Mouse (Mus musculus) embryonic facial prominence, embryonic 11.5 days (tissue): ENCODE measurements at regions not wholly inside any gene's neighbourhood (a gene's known extent, or its start where the extent isn't known, plus 50 kb on each side); places are given as distances from the start of the nearest gene placed in this dataset.
A peak's percentile ranks its signal among the peaks of the same experiment; 100 is the strongest.

Experiments used
- ATAC-seq: fragments of 200-750 bp; cut with Nextera tagmentation; replicated peaks from 2 replicates; pipeline ENCODE4 v1.8.0; 2017; ENCODE audit warnings: low read depth; ENCODE audit not compliant: insufficient number of reproducible peaks, low FRiP score, low TSS enrichment
- DNase-seq: peaks from one replicate; pipeline ENCODE4 v3.0.0-alpha.2; 2015; ENCODE audit warnings: low spot score
- H3K27ac ChIP-seq: fragments of 300-500 bp; sonication (generic); replicated peaks from 2 replicates; pipeline ENCODE4 v1.5.1; 2014; ENCODE audit warnings: mild to moderate bottlenecking, low read depth, low read length, control low read depth
- H3K27me3 ChIP-seq: fragments of 300-500 bp; sonication (generic); 2 replicates; pipeline ENCODE4 v1.6.1; 2014; ENCODE audit warnings: mild to moderate bottlenecking, low read length, moderate library complexity, mixed read lengths; ENCODE audit not compliant: control insufficient read depth, insufficient read depth
- H3K36me3 ChIP-seq: fragments of 300-500 bp; sonication (generic); replicated peaks from 2 replicates; pipeline ENCODE4 v1.6.1; 2014; ENCODE audit warnings: low read depth, mild to moderate bottlenecking, low read length, moderate library complexity, mixed read lengths; ENCODE audit not compliant: control insufficient read depth, insufficient read depth
- H3K4me1 ChIP-seq: fragments of 300-500 bp; sonication (generic); 2 replicates; pipeline ENCODE4 v1.6.1; 2014; ENCODE audit warnings: low read length, mixed read lengths; ENCODE audit not compliant: control insufficient read depth, insufficient read depth
- H3K4me2 ChIP-seq: fragments of 300-500 bp; sonication (generic); 2 replicates; pipeline ENCODE4 v1.6.1; 2014; ENCODE audit warnings: low read depth, mild to moderate bottlenecking, control low read depth, low read length, moderate library complexity
- H3K4me3 ChIP-seq: fragments of 300-500 bp; sonication (generic); 2 replicates; pipeline ENCODE4 v1.5.1; 2014; ENCODE audit warnings: low read depth, low read length, control low read depth
- H3K9ac ChIP-seq: fragments of 300-500 bp; sonication (generic); replicated peaks from 2 replicates; pipeline ENCODE4 v1.6.1; 2014; ENCODE audit warnings: mild to moderate bottlenecking, control low read depth, low read length
- H3K9me3 ChIP-seq: fragments of 300-500 bp; sonication (generic); replicated peaks from 2 replicates; pipeline ENCODE4 v1.6.1; 2016; ENCODE audit warnings: mild to moderate bottlenecking, low read length, inconsistent platforms, mixed read lengths; ENCODE audit not compliant: control insufficient read depth
- WGBS: fragments of 180-500 bp; shearing (Covaris S2); extraction: QIAGEN DNeasy Blood & Tissue Kit; methylation state at CpG from one replicate; pipeline ENCODE4 v1.1.7; 2014; 5-methylcytosine and 5-hydroxymethylcytosine counted together

DNA sequence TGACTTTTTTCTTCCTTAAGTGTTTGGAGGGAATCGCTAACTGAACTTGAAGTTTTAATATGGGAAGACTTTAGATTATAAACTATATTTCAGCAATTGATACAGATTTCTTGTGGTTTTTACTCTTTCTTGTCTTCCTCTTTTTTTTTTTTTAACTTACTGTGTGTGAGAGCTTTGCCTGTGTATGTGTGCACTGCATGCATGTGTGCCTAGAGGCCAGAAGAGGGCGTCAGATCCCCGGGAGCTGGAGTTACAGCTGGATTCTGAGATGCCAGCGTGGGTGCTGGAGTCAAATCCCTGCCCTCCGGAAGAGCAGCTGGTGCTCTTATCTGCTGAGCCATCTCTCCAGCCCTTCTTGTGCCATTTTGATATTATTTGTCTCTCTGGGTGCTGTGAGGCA is 129.6 kb downstream of the Trim33 start:
- ATAC-seq (no peak), DNase-seq (no peak)
- no peak overlapping the region for H3K27ac ChIP-seq
- no peak overlapping the region for H3K4me2 ChIP-seq
- no peaks in the 10 kb centered on the region for H3K4me1 ChIP-seq
- no peaks in the 10 kb centered on the region for H3K9me3 ChIP-seq
- no peaks in the 10 kb centered on the region for H3K27me3 ChIP-seq
- 94% methylated on average over 5 of the region's 5 CpGs for WGBS
- H3K36me3 ChIP-seq: no peaks in the 10 kb centered on the region
- H3K4me3 ChIP-seq: no peak overlapping the region
- H3K9ac ChIP-seq: no peak overlapping the region

DNA sequence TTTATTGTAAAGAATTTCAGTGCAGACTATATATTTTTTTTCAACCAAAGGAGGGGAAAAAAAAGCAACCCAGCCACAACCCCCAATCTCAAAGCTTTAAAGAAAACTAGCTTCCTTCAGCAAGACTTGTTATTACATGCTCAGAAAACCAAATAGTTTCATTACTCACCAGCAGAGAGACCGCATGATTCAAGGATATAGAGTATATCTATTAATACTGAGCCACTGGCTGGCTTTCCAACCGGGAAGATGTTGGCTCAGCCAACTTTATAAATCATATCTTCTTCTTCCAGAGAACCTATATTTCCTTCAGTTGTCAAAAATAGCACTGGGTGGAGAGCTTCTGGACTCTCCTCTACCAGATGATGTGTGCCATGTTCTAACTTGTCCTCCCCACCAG is 133.2 kb downstream of the Trim33 start:
- Histone ChIP-seq H3K9ac (no peak overlapping the region), H3K9me3 (no peaks in the 10 kb centered on the region), H3K27me3 (no peaks in the 10 kb centered on the region), H3K36me3 (no peaks in the 10 kb centered on the region), H3K4me2 (no peak overlapping the region), H3K4me3 (no peak overlapping the region), H3K4me1 (no peaks in the 10 kb centered on the region), H3K27ac (no peak overlapping the region)
- no peak for DNase-seq
- 82% methylated on average over 2 of the region's 2 CpGs for WGBS
- ATAC-seq: no peak

DNA sequence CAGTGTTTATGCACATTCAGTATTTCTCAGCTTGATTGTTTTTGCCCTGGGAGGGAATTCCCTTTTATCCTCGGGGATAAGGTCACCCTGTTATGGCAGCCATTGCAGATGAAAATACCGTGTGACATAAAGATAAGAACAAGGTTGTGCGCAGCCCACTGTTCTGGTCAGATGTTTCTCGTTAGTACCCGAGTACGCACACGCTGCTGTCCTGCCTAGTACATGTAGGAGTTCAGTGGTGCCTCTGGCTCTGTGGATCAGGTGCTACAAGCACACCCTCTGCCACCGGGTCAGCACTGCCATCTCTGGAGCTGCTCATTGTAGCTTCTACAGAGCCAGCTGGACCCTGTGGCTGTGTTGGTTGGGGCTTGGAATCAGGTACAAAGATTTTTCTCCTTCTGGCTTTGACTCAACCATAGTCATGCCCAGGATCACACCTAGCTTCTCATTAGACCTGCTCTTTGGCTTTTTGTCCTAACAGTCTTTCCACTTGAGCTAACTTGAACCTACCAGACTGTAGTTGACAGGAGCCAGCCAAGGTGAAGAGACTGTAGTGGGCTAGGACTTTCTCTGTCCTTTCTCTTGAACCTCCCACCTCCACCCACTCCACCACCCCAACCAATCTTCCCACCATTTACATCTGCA is 136.1 kb downstream of the Trim33 start:
- DNase-seq: peak; percentile 54
- 53% methylated on average over 8 of the region's 8 CpGs for whole genome bisulfite sequencing
- Histone ChIP-seq H3K27me3 (no peaks in the 10 kb centered on the region), H3K9ac (no peak overlapping the region), H3K27ac (no peak overlapping the region), H3K4me2 (no peak overlapping the region), H3K4me1 (peaks cover 5% of the 10 kb centered on the region; the same call in 1 of the 2 replicates), H3K4me3 (no peak overlapping the region), H3K9me3 (no peaks in the 10 kb centered on the region), H3K36me3 (no peaks in the 10 kb centered on the region)
- no peak for ATAC-seq

DNA sequence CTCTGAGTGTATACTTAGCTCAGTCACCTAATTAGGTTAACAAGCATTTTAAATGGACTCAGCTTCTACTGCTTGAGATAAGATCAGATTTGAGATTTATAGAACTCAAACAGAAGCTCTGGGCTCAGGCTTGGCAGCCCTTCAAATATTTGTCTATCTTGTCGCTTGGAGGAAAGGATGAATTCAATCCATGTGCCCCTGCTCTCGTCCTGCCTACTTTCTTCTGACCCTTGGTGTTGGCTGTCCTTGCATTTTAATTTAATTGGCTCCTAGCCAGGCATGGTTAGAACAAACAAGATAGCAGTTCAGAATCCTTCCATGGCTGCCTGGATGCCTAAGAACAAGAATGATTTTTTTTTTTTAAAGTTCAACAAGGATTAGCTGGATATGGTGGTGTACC is 137.2 kb downstream of the Trim33 start:
- Histone ChIP-seq H3K4me2 (no peak overlapping the region), H3K36me3 (no peaks in the 10 kb centered on the region), H3K4me1 (peaks cover 5% of the 10 kb centered on the region; the same call in 1 of the 2 replicates), H3K9ac (no peak overlapping the region), H3K9me3 (no peaks in the 10 kb centered on the region), H3K4me3 (no peak overlapping the region), H3K27me3 (no peaks in the 10 kb centered on the region), H3K27ac (no peak overlapping the region)
- ATAC-seq: no peak
- WGBS: 64% methylated on average over 2 of the region's 2 CpGs
- no peak for DNase-seq

DNA sequence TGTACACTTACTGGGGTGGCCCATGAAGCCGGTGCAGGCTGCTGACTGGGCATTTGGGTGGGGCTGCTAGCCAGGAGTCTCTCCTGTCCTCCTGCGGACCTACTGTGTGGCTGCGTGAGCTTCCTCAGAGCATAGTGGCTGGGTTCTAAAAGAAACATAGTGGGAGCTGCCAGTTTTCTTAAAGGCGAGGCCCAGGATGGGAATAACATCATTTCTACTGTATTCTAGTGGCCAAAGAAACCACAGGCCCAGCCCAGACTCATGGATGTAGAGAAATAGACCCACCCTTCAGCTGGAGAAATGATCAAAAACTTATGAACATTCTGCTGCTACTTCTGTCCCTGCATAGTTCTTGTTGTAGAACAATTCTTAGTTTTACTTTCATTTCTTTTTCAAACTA is 138.7 kb downstream of the Trim33 start:
- Histone ChIP-seq H3K27ac (no peak overlapping the region), H3K36me3 (no peaks in the 10 kb centered on the region), H3K4me3 (no peak overlapping the region), H3K9me3 (no peaks in the 10 kb centered on the region), H3K4me1 (peaks cover 5% of the 10 kb centered on the region; the same call in 1 of the 2 replicates), H3K27me3 (no peaks in the 10 kb centered on the region), H3K9ac (no peak overlapping the region), H3K4me2 (no peak overlapping the region)
- ATAC-seq (no peak), DNase-seq (no peak)
- 91% methylated on average over 4 of the region's 4 CpGs for WGBS

DNA sequence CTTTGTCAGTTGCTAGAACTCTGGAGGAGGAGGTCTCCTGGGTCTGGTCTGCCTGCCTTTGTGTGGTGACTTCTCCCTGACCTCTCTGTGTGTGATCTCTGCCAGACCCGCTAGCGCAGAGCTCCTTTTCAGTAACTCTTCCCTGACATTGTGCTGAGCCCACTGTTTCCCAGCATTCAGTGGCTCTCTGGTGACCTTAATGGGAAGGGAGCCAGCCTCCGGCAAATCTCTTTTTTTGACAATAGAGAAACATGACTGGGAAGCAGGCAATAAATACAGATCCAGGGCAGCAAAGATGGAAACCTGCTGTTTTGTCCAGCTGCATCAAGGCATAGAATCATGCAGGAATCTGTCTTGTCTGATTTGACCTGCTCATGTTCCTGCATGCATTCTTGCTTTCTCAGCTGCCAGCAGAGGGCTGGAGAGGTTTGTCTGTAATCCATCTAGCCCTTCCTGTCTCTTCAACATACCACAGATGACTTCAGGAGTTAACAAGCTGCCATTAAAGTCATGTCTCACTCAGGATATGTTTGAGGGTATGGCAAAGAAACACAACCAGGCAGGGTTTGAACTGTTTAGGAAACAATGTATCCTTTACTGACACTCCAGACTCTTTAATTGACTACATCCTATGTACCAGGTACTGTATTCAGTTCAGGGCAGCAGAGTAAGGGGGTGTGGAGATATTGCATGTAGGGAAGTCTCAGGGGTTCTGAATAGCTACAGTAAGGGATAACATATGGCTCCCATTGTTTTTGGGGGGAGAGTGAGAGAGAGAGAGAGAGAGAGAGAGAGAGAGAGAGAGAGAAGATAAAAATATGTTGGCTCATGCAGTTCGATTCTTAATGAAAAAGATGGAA is 140.9 kb downstream of the Trim33 start:
- Histone ChIP-seq H3K9ac (no peak overlapping the region), H3K4me3 (no peak overlapping the region), H3K4me2 (no peak overlapping the region), H3K27me3 (no peaks in the 10 kb centered on the region), H3K27ac (peak overlapping the region; percentile 44), H3K36me3 (no peaks in the 10 kb centered on the region), H3K4me1 (peaks cover 5% of the 10 kb centered on the region; the same call in 1 of the 2 replicates), H3K9me3 (no peaks in the 10 kb centered on the region)
- ATAC-seq (peak; percentile 74), DNase-seq (peak; percentile 71)
- 17% methylated on average over 4 of the region's 4 CpGs for WGBS

DNA sequence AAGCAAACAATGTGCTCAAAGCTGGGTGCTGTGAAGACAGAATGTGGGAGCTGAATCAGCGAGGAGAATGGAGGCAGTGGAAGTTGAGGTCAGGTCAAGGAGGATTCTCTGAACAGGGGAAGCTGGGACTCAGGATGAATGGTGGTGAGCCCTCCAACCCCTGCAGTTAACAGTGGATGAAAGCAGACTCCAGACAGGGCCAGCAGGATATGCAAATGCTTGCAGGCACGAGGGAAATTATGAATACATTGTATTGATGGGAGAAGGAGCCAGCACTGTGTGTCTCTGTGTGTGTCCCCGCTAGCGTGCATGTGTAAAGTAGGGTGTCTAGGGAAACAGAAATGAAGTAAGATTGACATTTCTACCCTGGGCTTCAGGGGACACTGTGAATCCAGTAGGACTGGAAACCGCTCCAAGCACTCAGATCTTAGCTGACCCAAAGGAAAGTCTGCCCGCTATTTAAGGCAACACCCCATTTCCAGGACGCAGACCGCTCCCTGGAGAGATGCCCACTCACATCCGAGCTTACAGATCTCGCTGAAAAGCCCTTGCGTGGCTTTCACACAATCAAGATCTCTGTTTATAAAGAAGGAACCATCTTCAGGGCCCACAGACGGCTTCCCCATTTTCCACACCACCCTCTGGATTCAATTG is 141.7 kb downstream of the Trim33 start:
- no peak for DNase-seq
- 43% methylated on average over 12 of the region's 12 CpGs for WGBS
- H3K4me1 ChIP-seq: peaks cover 5% of the 10 kb centered on the region; the same call in 1 of the 2 replicates
- no peaks in the 10 kb centered on the region for H3K9me3 ChIP-seq
- no peak overlapping the region for H3K4me2 ChIP-seq
- H3K9ac ChIP-seq: no peak overlapping the region
- 0 out of 2 replicates have a peak, but pooled peaks have one; percentile 10 for ATAC-seq
- H3K27me3 ChIP-seq: no peaks in the 10 kb centered on the region
- H3K27ac ChIP-seq: peak overlapping the region; percentile 44
- no peaks in the 10 kb centered on the region for H3K36me3 ChIP-seq
- H3K4me3 ChIP-seq: no peak overlapping the region

DNA sequence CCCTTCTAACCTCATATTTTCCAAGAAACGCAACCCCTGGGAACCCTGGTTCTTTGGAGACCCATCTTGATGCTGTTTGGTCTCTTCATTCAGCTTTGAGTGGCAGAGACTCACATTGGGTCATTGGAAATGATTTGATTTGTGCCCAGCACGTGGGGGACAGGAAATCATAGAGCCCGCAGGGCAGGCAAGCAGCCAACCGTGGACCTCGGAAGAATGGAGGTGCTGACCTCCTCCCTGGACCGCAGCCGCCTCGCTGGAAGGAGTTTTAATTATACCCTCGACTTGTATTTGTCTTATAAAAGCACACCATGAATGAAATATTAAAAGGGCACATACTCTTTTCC is 142.2 kb downstream of the Trim33 start:
- H3K27me3 ChIP-seq: no peaks in the 10 kb centered on the region
- H3K4me2 ChIP-seq: no peak overlapping the region
- peak overlapping the region; percentile 44; the same call in 1 of the 2 replicates for H3K27ac ChIP-seq
- no peak overlapping the region for H3K9ac ChIP-seq
- ATAC-seq (no peak), DNase-seq (peak; percentile 55)
- peaks cover 5% of the 10 kb centered on the region; the same call in 1 of the 2 replicates for H3K4me1 ChIP-seq
- H3K36me3 ChIP-seq: no peaks in the 10 kb centered on the region
- no peak overlapping the region for H3K4me3 ChIP-seq
- no peaks in the 10 kb centered on the region for H3K9me3 ChIP-seq
- WGBS: 27% methylated on average over 9 of the region's 9 CpGs
